Mouse (Mus musculus) adrenal gland, adult (tissue): ENCODE measurements around the gene Map4k3.
A peak's percentile ranks its signal among the peaks of the same experiment; 100 is the strongest.
"Not testable (repeated sequence)": the region's sequence is repeated elsewhere in the genome, so short reads cannot be mapped to it uniquely, and the experiment has no call there.

Experiments
- DNase-seq, 2 experiments: peaks; one replicate each; pipeline ENCODE4 v3.0.0; 2022 to 2023; ENCODE audit warnings: low spot score in 1 of 2; ENCODE audit not compliant: inconsistent age in 2 of 2

Gene Map4k3

DNA sequence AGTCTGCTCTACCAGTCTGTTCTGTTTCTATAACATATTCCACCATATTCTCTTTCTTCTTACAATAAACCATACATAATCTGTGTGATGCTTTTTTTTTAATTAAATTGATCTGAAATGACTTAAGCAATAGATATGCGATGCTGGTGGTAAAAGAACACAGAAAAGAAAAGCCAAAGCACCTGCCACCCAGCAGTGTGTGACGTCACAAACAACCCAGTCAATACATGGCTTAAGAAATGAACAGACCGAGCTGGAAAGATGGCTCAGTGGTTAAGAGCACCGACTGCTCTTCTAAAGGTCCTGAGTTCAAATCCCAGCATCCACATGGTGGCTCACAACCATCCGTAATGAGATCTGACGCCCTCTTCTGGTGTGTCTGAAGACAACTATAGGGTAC is 2.0 kb upstream of the Map4k3 start:
- DNase-seq = not testable (repeated sequence)

DNA sequence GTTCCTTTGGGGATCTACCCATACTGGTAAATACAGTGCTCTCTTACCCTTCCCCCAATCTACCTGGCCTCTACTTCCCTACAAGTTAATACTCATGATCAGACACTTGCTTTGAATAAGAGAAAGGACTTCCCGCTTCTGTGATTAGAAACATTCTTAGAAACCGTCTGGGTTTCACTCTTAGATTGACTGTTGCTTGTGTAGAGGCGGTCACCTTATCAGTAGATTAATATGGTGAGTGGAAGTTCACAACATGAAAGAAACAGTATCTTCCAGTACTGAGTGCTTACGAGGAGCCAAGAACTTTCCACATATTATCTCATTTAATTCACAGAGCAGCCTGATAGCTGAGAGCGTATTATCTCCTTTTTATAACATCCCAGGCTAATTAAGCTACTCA is 1.5 kb upstream of the Map4k3 start:
- no peak for DNase-seq

DNA sequence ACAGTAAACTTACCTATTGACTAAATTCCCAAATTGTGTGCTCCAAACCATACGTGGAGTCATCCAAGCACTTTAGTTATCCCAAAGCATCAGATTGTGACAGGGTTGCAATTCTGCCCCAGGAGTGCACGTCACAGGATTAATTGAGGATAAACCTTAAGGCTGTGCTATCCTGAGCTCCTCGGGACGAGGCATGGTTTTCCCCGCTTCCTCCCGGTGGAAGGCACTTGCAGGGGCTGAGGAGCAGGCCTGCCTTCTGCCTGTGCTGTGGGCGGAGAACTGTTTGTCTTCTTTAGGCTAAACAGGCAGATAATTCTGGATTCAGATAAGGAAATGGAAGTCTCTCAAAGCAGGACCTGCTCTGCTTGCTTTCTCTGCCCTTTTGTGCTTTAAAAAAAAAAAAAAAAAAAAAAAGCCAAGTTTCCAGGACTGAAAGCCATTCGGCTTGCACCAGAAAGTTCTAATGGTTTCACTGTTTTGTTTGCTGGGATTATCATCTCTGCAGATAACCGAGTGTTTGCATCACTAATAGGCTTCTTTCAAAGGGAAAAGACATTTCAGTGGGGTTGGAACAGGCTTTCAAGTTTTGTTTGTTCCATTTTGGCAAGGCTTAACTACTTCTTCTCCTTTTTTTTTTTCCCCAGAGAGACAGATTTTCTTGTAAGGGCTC is 930 bp upstream of the Map4k3 start:
- DNase-seq = peak in 1 of 2 experiments; percentile 64

DNA sequence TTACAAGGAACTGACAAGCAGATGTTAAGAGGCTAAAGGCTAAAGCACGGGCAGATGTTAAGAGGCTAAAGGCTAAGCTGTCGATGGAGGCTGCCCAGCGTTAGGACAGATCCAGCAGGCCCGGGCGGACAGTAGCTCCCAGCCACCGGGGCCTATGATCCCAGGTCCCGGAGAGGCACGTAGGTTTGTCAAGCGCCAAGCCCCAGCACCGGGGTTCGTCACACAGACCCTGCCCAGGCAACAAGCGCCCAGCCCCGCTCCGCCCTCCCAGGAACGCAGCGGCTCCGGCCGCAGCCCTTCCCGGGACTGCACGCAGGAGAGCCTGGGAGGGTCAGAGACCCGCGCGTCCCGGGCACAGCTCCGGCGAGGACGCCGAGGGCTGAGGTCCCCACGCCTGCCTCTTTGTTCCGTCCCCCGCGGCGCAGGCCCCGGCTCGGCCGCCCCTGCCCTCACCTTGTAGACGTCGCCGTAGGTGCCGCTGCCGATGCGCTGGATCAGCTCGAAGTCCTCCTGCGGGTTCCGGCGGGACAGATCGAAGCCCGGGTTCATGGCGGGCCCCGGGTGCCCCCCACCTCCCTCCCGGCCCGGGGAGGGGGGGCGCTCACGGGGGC is 839 bp downstream of the Map4k3 start:
- peak; percentile 76 to 89 for DNase-seq

DNA sequence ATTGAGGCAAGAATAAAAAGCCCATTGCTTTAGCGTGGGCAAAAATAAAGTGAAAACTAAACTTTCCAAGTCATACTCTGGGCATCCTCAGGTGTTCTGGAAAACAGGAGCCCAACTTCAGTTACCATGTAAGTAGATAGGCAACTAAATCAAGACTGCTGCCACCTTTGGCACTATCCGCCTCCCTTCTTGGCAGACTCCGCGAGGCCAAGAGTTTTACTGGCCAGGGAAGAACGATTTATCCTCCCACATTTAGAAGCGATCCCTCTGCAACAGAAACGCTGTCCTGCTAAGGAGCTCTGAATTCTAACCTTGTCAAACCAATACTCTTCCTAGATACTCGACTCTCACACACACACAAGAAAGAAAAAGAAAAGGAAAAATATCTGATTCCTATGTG is 1.5 kb downstream of the Map4k3 start:
- peak; percentile 65 to 86 for DNase-seq

DNA sequence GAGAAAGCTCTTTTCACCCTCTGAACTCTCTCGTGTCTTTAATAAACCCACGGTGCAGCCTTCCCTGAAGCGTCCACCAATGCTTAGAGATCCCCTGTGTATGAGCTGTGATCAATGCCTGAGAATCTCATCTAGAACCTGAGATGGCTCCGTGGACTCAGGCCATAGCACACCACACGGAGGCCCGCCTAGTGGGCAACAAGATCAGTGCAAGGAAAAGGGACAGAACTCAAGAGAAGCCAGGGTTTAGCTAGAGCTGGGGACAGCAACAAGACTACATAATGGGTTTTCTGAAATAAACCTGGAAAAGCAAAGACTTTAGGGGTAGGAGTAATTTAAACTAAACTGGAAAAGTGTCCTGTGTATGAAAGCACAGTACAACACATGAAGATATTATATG is 5.2 kb downstream of the Map4k3 start:
- no peak for DNase-seq

DNA sequence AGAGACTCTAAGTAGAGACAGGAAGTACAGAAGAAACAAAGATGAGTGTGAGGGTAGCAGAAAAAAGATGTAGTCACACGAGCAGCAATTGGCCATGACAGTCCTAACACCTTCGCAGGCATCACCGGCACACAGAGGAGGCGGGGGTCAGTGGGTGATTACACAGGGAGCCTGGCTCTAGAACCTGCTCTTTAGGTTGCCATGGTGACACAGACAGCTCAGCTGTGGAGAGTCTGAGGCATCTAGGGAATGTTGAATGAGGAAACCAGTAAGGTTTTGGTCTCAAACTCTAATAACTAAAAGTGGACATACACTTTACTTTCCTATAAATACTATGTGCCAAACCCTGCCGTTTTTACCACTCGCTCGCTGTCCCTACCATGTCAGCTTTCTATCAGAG is 6.6 kb downstream of the Map4k3 start:
- no peak for DNase-seq

DNA sequence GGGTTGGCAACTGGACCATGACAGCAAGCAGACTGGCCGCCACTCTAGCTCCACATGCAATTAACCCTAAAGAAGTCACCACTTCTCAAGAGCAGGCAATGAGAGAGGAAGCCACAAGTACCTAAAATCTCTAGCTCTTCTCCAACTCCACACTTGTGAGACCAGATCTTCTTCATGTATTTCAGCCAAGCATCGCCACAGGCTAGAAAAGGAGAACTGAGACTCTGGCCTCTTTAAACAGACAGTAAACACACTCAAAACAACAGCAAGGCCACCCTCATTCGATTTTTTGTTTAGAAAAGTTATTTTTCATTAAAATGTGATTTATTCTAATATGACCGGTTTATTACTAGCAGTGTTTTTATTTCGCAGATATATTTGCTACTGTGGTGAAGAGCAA is 9.0 kb downstream of the Map4k3 start:
- no peak for DNase-seq

DNA sequence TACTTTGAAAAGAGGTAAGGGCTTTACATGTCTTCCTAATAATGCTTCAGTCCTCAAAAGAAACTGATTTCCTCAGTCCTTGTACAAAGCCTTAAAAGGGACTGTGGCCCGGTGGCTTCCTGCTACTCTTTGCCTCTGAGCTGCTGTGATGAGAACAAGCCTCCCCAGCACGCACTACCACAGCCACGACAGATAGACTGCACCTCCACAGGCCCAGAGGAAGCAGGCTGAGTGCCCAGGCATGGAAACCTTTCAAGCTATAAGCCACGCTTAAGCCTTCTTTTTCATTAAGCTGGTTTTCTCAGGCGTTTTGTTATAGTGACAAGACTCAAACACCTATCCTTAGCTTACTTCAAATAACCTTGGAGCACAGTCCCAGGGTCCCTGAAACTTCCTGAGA is 10.0 kb downstream of the Map4k3 start:
- no peak for DNase-seq

DNA sequence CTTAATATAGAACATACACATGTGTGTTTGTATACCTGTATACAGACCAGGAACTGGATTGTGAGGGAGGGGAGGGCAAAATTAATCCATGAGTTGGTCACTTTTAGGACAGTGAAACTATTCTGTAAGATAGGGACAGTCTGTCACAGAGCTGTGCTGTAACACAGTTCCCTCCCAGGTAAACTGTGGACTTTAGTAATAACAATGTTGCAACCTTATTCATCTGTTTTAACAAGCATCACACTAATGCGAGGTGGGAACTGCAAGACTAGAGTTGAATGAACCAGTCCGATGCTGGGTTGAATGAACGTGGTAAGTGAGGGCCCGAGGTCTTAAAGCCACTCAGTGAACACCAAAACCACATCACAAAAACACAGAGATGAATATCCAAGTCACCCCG is 14.7 kb downstream of the Map4k3 start:
- no peak for DNase-seq

DNA sequence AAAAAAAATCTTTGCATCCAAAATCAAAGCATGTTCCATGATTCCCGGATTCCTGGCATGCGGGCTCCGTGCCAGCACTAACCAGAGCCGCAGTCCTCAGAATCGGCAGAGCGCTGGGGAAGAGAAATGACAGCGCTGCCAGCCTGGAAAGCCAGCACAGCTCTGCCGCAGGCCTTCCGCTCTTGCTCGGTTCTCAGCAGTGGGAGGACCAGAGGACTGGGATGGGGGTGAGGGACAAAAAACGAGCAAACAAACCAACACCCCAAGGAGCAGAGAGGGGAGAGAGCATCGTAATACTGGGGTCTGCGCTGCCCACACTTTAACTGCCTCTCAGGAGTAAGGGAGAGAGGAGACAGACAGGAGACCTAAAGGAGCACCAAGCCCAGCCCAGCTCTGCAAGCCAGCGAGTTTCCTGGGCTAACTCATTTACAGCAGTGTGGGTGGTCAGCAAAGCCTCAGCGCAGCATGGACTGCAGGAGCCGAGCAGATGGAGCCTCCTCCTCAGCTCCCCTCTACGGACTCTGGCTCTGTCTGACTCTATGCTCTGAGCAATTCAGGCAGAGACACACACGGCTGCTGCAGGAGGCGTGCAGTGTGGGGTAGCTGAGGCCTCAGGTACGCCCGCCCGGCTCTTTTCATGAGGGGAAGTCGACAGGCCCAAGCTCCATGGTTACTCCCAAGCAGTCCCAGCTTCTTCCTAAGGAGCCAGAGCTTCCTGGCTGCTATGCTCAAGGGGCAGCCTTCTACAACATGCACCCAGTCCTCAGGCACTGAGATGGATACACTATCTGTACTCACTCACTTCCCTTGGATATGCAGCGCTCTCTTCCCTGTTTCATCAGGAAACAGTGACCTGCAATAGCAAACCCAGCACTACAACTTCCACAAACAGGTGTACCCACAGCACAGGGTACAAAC is 18.1 kb downstream of the Map4k3 start:
- DNase-seq = peak; percentile 58 to 81

DNA sequence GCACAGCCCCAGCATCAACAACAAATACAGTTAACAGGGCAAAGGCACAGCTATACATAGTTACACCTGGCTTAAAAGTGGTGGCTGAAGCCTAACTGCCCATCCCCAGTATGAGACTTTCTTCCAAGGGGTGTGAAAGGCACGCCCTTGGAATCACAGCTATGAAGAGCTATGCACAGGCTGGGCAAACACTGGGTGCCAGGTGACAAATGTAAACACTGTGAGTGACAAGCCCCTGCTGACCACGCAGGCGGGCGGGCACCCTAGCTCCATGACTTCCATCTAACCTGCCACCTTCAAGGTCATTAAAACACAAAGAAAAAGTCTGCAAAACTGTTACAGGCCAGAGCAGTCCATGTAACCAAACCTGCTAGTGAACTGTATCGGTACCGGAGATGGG is 19.5 kb downstream of the Map4k3 start:
- DNase-seq = no peak

DNA sequence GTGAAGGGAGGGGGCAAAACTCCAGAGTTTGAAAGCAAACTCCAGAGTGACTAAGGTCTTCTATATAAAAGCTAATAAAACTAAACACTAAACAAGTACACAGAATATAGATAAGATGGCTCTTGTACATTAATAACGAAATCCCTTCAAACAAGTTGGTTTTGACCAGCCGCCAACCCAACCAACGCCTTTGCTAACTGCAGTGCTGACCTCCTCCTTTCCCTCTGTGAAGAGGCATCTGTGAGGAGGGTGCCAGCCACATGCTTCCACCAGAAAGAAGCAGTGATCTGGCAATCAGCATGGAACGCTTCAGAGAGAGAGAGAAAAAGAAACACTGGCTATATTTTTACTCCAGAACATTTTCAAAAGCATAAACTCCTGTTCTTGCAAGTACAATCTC is 21.1 kb downstream of the Map4k3 start:
- DNase-seq = no peak

DNA sequence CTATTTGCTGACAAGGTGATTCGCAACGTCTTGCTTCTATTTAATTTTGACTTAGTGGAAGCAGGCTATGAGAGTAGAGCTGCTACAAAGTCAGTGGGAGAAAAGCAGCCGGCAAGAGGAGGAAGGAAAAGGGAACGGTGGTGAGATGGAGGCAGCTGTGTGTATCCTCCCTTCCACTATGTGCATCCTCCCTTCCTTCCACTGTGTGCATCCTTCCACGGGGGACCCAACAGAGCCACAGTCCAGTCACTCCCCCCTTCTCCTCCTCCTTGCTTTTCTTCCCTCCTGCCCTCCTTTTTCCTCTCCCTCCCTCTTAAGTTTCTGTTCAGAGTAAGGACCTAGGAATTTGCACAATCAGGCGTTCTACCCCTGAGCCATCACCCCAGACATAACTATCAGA is 21.7 kb downstream of the Map4k3 start:
- DNase-seq = no peak

DNA sequence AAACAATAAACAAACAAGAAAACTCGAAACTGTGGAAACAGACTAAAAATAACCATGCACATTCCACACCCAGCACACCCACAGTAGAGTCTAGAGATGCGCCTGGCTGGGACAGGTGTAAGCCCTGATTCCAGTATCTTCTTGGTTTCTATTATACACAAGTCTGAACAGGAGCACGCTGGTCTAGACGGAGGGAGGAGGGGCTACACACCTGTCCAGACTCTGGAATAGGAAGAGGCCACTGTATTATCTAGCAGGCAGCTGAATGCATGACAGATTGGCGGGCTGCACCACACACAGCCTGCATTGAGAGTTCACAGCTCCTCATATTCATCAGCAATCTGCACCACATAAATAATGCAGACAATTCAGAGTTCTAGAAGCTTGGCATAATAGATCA is 26.6 kb downstream of the Map4k3 start:
- no peak for DNase-seq

DNA sequence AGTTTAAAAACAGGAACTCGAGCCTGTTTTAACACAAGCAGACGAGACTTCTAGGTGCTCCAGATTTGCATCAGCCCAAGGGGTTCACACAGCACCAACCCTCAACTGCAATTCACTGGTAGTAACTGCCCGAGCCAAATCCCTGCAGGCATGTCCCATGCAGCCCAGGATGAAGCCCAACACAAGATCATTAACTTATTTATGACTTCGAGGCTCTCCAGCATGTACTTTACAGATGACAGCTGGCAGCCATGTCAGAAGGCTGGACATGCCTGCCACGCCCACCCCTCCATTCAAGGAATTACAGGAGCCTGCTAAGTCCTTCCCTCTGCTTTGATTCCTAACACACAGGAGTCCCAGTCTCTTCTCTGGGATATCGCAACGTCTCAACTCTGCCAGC is 29.4 kb downstream of the Map4k3 start:
- DNase-seq = no peak

DNA sequence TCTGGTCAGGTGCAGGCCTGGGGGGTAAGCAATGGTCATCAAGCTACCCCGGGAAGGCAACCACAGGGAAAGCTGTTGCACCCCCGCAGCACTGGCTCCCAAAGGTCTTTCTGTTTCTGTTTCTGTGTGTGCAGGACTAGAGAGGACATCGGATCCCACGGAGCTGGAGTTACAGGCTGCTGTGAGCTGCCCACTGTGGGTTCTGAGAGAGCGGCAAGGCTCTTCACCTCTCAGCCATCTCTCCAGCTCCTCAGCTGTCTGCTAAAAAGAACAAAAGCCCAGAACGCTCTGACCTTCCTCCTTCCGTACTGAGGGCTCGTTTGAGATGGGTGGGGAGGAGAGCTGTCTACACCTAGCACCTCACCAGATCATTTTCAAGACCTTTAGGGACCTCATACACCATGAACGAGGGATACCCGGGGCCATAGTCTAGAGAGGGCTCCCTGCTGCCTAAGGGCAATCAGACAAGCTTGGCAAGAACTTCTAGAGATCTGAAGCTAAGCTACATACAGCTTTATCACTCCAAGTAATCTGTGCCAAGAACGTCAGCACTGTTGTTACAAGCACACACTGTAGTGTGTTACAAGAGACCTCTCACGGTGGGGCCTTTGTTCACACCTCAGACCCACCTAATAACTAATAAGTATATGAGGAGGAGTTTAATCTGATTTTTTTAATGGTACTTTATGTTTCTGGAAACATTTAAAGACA is 29.9 kb downstream of the Map4k3 start:
- no peak for DNase-seq

DNA sequence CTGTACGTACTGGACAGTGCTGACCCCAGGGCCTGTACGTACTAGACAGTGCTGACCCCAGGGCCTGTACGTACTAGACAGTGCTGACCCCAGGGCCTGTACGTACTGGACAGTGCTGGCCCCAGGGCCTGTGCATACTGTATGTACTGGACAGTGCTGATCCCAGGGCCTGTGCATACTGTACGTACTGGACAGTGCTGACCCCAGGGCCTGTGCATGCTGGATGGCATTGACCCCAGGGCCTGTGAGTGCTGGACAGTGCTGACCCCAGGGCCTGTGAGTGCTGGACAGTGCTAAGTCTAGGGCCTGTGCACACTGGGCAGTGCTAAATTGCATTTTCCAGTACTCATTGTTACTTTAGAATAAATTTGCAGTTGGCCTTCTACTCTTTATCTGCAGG is 31.3 kb downstream of the Map4k3 start:
- DNase-seq = no peak

DNA sequence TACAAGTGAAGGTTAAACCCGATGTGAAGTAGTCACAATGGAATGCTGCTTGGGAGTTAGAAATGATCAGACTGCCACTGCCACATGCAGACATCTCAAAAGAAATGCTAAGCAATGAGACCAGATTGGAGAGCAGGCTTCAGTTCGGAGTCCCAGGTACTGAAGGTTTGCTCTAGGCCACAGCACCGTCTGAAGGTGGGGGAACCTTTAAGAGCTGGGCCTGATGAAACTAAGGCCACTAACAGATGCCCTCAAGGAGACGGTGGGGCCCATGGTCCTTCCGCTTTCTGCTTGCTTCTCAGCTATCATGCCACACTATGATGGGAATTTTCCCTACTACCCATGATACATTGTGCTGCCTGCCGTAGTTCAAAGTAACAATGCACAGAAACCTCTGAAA is 32.1 kb downstream of the Map4k3 start:
- peak; percentile 25 to 70 for DNase-seq

DNA sequence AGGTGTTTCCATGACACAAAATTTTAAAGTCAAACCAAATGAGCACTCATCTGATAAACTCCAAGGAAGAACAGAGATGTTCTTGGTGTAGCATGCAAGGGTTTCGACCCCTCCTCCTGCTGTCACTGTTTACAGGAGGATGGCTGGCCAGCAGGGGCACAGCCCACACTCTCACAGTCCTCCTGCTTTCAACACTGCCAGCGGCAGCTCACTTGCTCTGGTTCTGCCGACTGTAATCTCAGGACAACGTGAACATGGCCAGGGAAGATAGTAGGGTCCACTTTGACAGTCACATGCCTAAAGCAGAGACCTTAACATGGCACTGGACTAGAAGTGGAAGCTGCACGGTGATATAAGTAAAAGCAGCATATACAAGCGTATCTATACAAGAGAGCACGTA is 34.6 kb downstream of the Map4k3 start:
- DNase-seq = no peak

DNA sequence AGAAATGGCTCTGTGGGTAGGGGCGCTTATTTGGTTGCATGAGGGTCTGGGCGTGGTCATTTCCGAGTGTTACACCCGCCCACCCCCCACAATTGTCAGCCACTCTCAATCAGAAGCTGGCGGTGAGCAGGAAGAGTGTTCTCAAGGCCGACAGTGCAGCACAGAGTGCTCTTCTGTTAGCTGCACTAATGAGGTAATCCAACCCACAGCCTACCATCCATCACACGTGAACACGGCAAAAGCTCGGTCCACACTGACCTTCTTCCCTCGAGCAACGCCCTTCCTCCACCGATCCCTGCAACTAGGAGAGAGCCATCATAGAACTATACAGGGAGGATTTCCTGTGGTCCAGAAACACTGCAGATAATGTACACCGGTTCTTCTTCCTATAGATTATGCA is 36.1 kb downstream of the Map4k3 start:
- DNase-seq = peak; percentile 43 to 53

DNA sequence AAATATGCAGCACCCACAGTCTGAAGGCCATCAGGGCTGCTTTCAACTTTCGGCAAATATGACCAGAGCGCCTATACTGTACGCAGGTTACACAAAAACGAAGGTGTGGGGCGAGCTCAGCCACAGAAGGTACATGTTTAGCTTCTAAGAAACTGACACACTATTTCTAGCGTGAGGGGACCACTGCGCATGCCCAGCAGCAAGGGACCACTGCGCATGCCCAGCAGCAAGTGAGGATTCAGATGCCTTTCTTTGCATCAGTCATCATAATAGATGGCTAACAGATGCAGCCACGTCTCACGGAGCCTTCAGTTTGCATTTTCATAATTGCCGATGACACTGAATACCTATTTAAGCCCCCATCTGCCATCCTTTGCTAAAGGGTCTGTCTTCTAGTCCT is 39.6 kb downstream of the Map4k3 start:
- DNase-seq = no peak
